Mouse (Mus musculus) thymus, adult 2 months (tissue): ENCODE results near the gene Gm47791.

Source experiments
- CTCF ChIP-seq: fragments of 200-500 bp; IDR thresholded peaks from 2 replicates; pipeline ENCODE4 v1.5.1; 2012; ENCODE audit warnings: mild to moderate bottlenecking, control low read depth, low read length, moderate library complexity, borderline replicate concordance; ENCODE audit not compliant: control insufficient read depth, poor library complexity, insufficient read depth; ENCODE audit errors: extremely low read depth
- POLR2A ChIP-seq: fragments of 200-500 bp; IDR thresholded peaks from 2 replicates; pipeline ENCODE4 v1.6.1; 2012; ENCODE audit warnings: mild to moderate bottlenecking, low read length, control low read depth, moderate library complexity; ENCODE audit not compliant: control insufficient read depth, poor library complexity, insufficient read depth; ENCODE audit errors: extremely low read depth

DNA sequence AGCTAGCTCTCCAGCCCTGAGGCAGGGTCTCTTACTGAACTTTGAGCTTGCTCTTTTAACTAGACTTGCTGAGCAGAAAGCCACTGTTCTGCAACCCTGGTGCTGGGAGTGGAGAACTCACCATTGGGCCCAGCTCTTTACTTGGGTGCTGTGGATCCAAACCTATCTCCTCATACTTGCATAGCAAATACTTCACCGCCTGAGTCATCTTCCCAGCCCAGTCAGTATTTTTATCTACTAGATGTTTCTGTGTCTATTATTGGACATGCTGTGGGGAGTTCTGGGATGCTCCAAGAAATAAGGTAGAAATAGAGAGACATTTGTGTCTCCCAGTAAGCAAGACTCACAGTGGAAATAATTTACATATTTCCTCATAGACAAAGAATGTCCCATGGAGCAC, 33.0 kb upstream of the Gm47791 start:
- no peak for TF ChIP-seq POLR2A
- TF ChIP-seq CTCF: no peak
